Mouse (Mus musculus): Measurements from ENCODE around the gene Krt24. TPM values are rescaled to one million over a fixed set of nuclear protein-coding genes. Genes with fewer than 3 reads are reported as not detected.

The Krt24 gene
- polyA plus RNA-seq (2015; fragmentation: Nextera tagmentation; extraction: Ambion mirVana), result not detected in 2 replicates

DNA sequence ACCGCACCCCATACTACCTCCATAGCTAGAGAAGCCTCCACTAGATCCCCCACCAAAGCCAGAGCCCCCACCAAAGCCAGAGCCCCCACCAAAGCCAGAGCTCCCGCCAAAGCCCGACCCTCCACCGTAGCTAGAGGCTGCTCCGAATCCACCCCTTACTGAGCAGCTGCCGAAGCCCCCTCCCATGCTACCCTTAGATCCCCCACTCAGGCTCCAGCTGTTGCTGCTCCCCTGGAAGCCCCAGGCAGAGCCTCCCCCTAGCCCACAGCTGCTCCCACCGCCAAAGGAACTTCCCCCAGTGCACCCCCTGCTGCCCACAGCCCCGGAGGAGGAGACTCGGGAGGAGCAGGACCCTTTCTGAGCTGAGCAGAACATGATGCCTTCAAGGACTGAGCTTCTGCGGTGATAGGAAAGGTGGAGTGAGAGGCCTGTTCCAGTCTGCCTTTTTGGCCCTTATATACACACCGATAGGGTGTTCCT lies at the start of gene Krt24:
Krt24 (minus strand) TSS at position 430 of the 480 bp plus-strand sequence.
- Histone ChIP-seq H3K4me2 (replicated peaks) (no peak within 1 kb of the TSS), H3K9me3 (no peaks in the 10 kb centered on the region), H3K36me3 (no peaks in the 10 kb centered on the region), H3K27me3 (no peaks in the 10 kb centered on the region), H3K27ac (replicated peaks) (no peak within 1 kb of the TSS), H3K4me1 (peaks cover 4% of the 10 kb centered on the region; the same call in 1 of the 2 replicates), H3K9ac (replicated peaks) (no peak within 1 kb of the TSS), H3K4me3 (no peak within 1 kb of the TSS)
- ATAC-seq (replicated peaks), result no peak
- 49% methylated on average over 11 of the region's 11 CpGs for WGBS

DNA sequence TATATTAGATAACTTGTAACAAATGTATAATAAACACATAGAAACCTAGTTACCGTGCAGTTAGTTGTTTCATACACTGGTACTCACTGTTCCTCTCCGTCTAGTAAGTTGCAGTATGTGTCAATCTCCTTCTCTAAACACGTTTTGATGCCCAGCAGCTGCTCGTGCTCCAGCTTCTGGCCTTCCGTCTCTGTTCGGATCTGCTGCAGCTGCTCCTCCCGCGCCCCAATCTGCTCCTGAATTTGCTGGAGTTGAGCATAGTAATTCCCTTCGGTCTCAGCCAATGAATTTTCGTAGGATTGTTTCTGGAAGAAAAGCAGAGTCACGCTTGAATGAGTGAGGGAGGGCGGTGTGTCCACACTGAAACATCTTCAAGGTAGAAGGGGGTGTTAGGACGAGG lies 48.4 kb upstream of the Krt24 start:
- 62% methylated on average over 13 of the region's 13 CpGs for WGBS
- Histone ChIP-seq H3K27ac (replicated peaks) (no peak overlapping the region), H3K4me2 (replicated peaks) (no peak overlapping the region), H3K4me3 (no peak overlapping the region), H3K27me3 (no peaks in the 10 kb centered on the region), H3K4me1 (no peaks in the 10 kb centered on the region), H3K36me3 (no peaks in the 10 kb centered on the region), H3K9ac (replicated peaks) (no peak overlapping the region), H3K9me3 (no peaks in the 10 kb centered on the region)
- ATAC-seq (replicated peaks), result no peak

DNA sequence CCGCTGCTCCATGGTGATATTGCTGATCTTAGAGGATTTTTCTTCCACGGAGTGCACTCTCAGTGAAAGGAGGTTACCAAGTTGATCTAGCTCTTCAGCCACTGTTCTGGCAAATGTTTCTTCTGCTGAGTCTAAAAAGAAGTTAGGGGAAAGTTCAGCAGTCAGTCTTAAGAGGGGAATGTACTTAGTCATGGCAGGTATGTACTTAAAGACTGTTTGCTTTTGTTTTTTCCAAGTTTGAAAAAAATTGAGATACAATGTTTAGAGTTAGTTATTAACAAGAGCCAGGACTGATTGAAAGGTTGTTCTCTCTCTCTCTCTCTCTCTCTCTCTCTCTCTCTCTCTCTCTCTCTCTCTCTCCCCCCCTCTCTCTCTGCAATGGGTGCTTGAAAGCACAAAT lies 44.6 kb upstream of the Krt24 start:
- no peaks in the 10 kb centered on the region for H3K9me3 ChIP-seq
- no peaks in the 10 kb centered on the region for H3K36me3 ChIP-seq
- 77% methylated on average over 2 of the region's 2 CpGs for WGBS
- H3K27me3 ChIP-seq, result no peaks in the 10 kb centered on the region
- no peak for ATAC-seq (replicated peaks)
- H3K4me1 ChIP-seq, result no peaks in the 10 kb centered on the region
- no peak overlapping the region for H3K4me2 ChIP-seq (replicated peaks)
- no peak overlapping the region for H3K27ac ChIP-seq (replicated peaks)
- no peak overlapping the region for H3K4me3 ChIP-seq
- H3K9ac ChIP-seq (replicated peaks), result no peak overlapping the region

DNA sequence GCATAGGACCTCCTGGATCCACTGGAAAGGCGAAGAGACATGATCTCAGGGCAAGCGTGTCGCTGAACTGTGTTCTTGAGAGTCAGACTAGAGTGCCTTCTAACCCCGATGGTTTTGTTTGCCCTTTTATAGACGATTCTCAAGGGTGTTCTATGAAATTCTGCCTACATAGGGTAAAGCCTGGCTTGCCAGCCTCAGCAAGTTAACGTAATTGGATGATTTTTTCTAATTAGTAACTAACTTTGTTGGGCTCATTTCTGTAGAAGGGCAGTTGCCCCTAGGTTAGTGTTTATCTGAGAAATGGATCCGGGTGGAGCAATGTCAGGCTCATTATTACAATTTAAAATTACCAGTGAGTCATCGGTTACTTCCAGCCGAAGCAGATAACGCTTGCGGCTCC lies 37.8 kb upstream of the Krt24 start, which contains the start of gene Krt25:
Krt25 (minus strand) TSS at position 101 of the 400 bp plus-strand sequence.
- H3K36me3 ChIP-seq, result no peaks in the 10 kb centered on the region
- no peak within 1 kb of the TSS for H3K9ac ChIP-seq (replicated peaks)
- H3K4me1 ChIP-seq, result no peaks in the 10 kb centered on the region
- H3K27me3 ChIP-seq, result no peaks in the 10 kb centered on the region
- no peak within 1 kb of the TSS for H3K4me2 ChIP-seq (replicated peaks)
- no peak within 1 kb of the TSS for H3K4me3 ChIP-seq
- 92% methylated on average over 11 of the region's 11 CpGs for WGBS
- ATAC-seq (replicated peaks), result no peak
- no peaks in the 10 kb centered on the region for H3K9me3 ChIP-seq
- no peak within 1 kb of the TSS for H3K27ac ChIP-seq (replicated peaks)

DNA sequence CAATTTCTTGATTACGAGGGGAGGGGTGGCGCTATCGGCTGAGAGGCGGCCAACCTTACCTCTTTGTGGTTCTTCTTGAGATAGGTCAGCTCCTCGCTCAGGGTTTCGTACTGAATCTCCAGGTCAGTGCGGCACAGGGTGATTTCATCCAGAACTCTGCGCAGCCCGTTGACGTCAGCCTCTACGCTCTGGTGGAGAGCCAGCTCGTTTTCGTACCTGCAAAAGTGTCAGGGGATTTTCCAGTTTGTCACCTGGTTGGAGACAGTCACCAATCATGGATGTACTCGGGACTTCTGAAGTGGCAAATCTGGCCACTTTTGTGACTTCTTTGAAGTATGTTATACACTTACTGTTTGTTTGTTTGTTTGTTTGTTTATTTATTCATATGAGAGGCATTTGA lies 36.0 kb upstream of the Krt24 start:
- no peaks in the 10 kb centered on the region for H3K36me3 ChIP-seq
- 90% methylated on average over 14 of the region's 14 CpGs for WGBS
- ATAC-seq (replicated peaks), result no peak
- no peaks in the 10 kb centered on the region for H3K27me3 ChIP-seq
- no peak overlapping the region for H3K4me3 ChIP-seq
- H3K9ac ChIP-seq (replicated peaks), result no peak overlapping the region
- no peak overlapping the region for H3K4me2 ChIP-seq (replicated peaks)
- no peak overlapping the region for H3K27ac ChIP-seq (replicated peaks)
- H3K4me1 ChIP-seq, result no peaks in the 10 kb centered on the region
- H3K9me3 ChIP-seq, result no peaks in the 10 kb centered on the region

DNA sequence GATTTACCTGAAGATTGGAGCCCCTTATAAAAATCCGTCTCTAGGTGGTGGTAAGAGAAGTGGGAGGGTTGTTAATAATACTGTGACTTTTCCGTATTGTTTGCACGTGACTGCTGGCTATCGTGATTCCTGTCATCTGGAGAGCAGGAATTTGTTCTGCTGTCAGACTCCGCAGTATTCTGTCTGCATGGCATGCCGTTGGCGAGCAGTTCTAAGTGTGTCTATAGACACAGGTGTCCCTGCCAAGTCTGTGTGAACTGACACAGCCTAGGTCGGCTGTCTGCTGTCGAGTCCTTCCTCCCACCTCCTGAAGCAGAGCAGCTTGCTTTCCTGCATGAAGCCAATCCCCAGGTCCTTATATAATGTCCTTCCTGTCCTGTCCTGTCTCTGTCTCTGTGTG lies 34.1 kb upstream of the Krt24 start:
- Histone ChIP-seq H3K9me3 (no peaks in the 10 kb centered on the region), H3K4me3 (no peak overlapping the region), H3K36me3 (no peaks in the 10 kb centered on the region), H3K27me3 (no peaks in the 10 kb centered on the region), H3K4me1 (no peaks in the 10 kb centered on the region), H3K9ac (replicated peaks) (no peak overlapping the region), H3K27ac (replicated peaks) (no peak overlapping the region), H3K4me2 (replicated peaks) (no peak overlapping the region)
- no peak for ATAC-seq (replicated peaks)
- WGBS, result 79% methylated on average over 9 of the region's 9 CpGs

DNA sequence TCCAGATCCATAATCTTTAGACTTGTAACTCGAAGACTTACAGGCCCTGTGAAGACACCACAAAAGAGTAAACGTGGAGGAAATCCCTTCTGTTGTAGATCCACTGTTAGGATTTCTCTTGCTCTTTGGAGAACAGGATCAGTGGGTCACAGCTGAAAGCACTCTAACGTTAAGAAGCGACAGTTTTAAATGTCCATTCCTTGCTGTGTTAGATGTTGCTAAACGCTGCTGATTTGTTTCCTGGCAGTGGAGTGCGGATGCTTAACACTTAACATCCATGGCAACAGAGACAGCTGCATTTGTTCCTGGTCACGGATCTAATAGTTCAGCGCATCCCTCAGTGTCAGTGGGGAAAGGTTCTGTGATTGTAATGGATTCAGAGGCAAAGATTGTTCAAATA lies 31.5 kb upstream of the Krt24 start:
- ATAC-seq (replicated peaks), result no peak
- H3K4me3 ChIP-seq, result no peak overlapping the region

DNA sequence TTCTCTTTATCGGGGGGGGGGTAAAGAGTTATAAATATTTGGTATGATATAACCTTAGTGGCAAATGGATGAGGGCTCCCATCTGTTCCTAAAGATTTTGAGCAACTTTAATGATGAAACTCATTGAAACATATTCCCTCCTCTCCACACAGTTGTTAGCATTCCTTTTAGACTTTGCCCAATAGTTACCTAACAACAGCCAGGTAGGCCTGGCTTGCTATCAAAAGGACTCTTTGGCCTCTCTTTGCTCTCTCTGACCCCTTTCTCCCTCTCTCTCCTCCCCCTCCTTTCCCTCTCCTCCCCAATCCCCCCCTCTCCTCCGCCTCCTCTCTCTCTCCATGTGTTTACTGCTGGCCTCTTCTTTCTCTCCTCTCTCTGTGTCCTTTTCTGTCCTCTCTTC lies 29.5 kb upstream of the Krt24 start:
- no peaks in the 10 kb centered on the region for H3K9me3 ChIP-seq
- no peak overlapping the region for H3K9ac ChIP-seq (replicated peaks)
- no peaks in the 10 kb centered on the region for H3K36me3 ChIP-seq
- no peak overlapping the region for H3K4me2 ChIP-seq (replicated peaks)
- no peaks in the 10 kb centered on the region for H3K4me1 ChIP-seq
- H3K27me3 ChIP-seq, result no peaks in the 10 kb centered on the region
- ATAC-seq (replicated peaks), result no peak
- WGBS, result 87% methylated on average over 2 of the region's 2 CpGs
- H3K4me3 ChIP-seq, result no peak overlapping the region
- H3K27ac ChIP-seq (replicated peaks), result no peak overlapping the region

More for the DNA sequence above, 31.5 kb upstream of the Krt24 start:
- no peak overlapping the region for H3K4me2 ChIP-seq (replicated peaks)
- no peaks in the 10 kb centered on the region for H3K9me3 ChIP-seq
- H3K27ac ChIP-seq (replicated peaks), result no peak overlapping the region
- no peak overlapping the region for H3K9ac ChIP-seq (replicated peaks)
- no peaks in the 10 kb centered on the region for H3K27me3 ChIP-seq
- 66% methylated on average over 8 of the region's 8 CpGs for WGBS
- H3K4me1 ChIP-seq, result no peaks in the 10 kb centered on the region
- H3K36me3 ChIP-seq, result no peaks in the 10 kb centered on the region

DNA sequence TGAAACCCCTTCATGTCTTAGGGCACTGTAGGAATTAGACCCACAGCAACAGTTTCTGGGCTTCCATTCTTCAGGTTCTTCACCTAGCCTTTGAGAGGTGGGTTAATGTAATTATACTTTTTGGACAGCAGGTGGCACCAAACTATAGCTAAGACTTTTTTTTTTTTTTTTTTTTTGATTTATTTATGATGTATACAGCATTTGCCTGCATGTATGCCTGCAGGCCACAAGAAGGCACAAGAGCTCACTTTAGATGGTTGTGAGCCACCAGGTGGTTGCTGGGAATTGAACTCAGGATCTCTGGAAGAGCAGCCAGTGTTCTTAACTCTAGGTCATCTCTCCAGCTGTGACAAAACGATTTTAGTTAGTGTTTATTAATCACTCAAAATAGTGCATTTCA lies 25.8 kb upstream of the Krt24 start:
- Histone ChIP-seq H3K4me3 (no peak overlapping the region), H3K9ac (replicated peaks) (no peak overlapping the region), H3K36me3 (no peaks in the 10 kb centered on the region), H3K27ac (replicated peaks) (no peak overlapping the region), H3K9me3 (no peaks in the 10 kb centered on the region), H3K4me1 (no peaks in the 10 kb centered on the region), H3K4me2 (replicated peaks) (no peak overlapping the region), H3K27me3 (no peaks in the 10 kb centered on the region)
- no peak for ATAC-seq (replicated peaks)
- WGBS, result 88% methylated on average over 1 of the region's 1 CpGs

DNA sequence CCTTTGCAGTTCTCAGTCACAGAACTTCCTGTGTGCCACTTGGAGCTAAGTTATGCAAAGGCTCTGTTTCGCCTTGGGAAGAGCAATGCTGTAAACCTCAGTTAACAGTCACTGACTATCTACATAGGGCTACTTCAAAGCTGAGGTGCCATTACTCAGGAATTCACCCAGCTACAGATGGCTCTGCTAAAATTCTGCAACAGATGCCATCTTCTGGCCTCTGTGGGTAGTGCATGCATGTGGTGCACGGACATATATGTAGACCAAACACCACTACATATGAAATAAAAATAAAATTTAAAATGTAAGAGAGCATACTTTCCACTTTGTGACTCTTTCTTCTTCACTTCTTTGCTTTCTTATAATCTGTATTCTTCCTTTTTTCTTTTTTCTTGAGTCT lies 22.5 kb upstream of the Krt24 start:
- no peak for ATAC-seq (replicated peaks)
- Histone ChIP-seq H3K27me3 (no peaks in the 10 kb centered on the region), H3K4me2 (replicated peaks) (no peak overlapping the region), H3K9ac (replicated peaks) (no peak overlapping the region), H3K27ac (replicated peaks) (no peak overlapping the region), H3K4me3 (no peak overlapping the region), H3K9me3 (no peaks in the 10 kb centered on the region), H3K4me1 (no peaks in the 10 kb centered on the region), H3K36me3 (no peaks in the 10 kb centered on the region)
- 34% methylated on average over 2 of the region's 2 CpGs for whole genome bisulfite sequencing

DNA sequence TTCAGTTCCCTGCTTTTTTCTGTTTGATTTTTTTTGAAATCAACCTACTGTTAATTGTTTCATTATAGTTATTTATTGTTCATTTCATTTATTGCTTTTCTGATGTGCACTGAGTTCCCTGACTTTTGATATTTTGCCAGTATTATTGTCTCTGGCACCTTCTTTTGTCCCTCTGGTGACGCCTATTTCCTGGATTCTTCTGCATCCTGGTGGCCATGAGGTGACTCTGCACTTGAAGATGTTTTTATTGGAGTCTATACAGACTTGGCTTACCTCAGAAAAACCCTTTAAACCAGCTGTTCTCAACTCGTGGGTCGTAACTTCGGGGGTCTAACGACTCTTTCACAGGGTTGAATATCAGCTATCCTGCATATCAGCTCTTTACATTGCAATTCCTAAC lies 10.0 kb upstream of the Krt24 start:
- no peak for ATAC-seq (replicated peaks)
- H3K27me3 ChIP-seq, result no peaks in the 10 kb centered on the region
- no peak overlapping the region for H3K27ac ChIP-seq (replicated peaks)
- no peak overlapping the region for H3K9ac ChIP-seq (replicated peaks)
- no peaks in the 10 kb centered on the region for H3K4me1 ChIP-seq
- H3K4me2 ChIP-seq (replicated peaks), result no peak overlapping the region
- 64% methylated on average over 5 of the region's 5 CpGs for WGBS
- H3K36me3 ChIP-seq, result no peaks in the 10 kb centered on the region
- H3K9me3 ChIP-seq, result no peaks in the 10 kb centered on the region
- no peak overlapping the region for H3K4me3 ChIP-seq

DNA sequence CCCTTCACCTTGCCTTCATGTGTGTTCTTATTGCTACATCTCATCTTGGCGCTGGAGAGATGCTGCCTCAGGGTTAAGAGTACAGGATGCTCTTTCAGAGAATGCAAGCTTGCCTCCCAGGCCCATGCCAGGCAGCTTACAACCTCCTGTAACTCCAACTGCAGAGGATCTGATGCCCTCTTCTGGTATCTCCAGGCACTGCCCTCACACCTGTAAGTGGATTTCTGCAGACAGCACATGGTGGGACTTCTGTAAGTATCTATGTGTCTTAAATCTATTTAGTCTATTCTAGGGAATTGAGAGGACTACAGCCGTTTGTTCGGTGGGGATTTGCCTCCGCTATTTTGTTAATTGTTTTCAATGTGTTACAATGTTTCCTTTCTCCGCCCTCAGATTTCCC lies 7.8 kb upstream of the Krt24 start:
- Histone ChIP-seq H3K4me1 (no peaks in the 10 kb centered on the region), H3K4me3 (no peak overlapping the region), H3K36me3 (no peaks in the 10 kb centered on the region), H3K4me2 (replicated peaks) (no peak overlapping the region), H3K9me3 (no peaks in the 10 kb centered on the region), H3K27me3 (no peaks in the 10 kb centered on the region), H3K9ac (replicated peaks) (no peak overlapping the region), H3K27ac (replicated peaks) (no peak overlapping the region)
- 63% methylated on average over 5 of the region's 5 CpGs for WGBS
- ATAC-seq (replicated peaks), result no peak

DNA sequence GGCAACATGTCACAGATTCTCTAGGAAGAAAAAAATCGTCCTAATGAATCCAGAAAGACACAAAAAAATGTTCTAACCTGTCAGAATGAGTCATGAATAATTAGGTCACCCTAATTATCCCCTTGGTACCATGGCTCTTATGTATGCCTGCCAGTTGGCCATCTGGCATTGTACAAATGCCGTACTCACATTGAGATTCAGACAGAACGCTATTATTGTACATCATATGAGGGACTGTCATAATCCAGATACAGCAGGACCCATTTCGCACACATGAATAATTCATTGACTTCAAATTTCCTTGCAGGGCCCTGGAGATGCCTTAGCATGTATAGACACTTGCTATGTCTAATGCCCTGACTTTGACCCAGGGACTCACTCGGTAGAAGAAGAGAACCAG lies 1.1 kb downstream of the Krt24 start:
- Histone ChIP-seq H3K4me1 (peaks cover 4% of the 10 kb centered on the region; the same call in 1 of the 2 replicates), H3K4me2 (replicated peaks) (no peak overlapping the region), H3K9ac (replicated peaks) (no peak overlapping the region), H3K4me3 (no peak overlapping the region), H3K9me3 (no peaks in the 10 kb centered on the region), H3K27ac (replicated peaks) (no peak overlapping the region), H3K27me3 (no peaks in the 10 kb centered on the region), H3K36me3 (no peaks in the 10 kb centered on the region)
- WGBS, result 64% methylated on average over 5 of the region's 5 CpGs
- ATAC-seq (replicated peaks), result no peak

All from forebrain, embryonic 15.5 days (tissue).